Mouse (Mus musculus): ENCODE data around the gene Sos1.

GRCm38 (mm10) chr17:80522229-80522556 lies 41.9 kb upstream of the Sos1 start:
- no peak for TF ChIP-seq CTCF (IDR thresholded peaks at IDR 0.05; ENCODE audit: low read depth)
- TF ChIP-seq EP300 (optimal IDR thresholded peaks at IDR 0.05): no peak
